Mouse (Mus musculus) midbrain, postnatal 0 days (tissue): ENCODE measurements around the gene Ankmy2. TPM values are rescaled to one million over a fixed set of nuclear protein-coding genes. Genes with fewer than 3 reads are reported as not detected.
"Not testable (repeated sequence)": the region's sequence is repeated elsewhere in the genome, so short reads cannot be mapped to it uniquely, and the experiment has no call there.

Experiments used
- ATAC-seq: fragments of 200-750 bp; cut with Nextera tagmentation; 2 replicates; pipeline ENCODE4 v1.8.0; 2017; ENCODE audit warnings: moderate number of reproducible peaks, mild to moderate bottlenecking, moderate TSS enrichment, moderate library complexity; ENCODE audit not compliant: low FRiP score
- DNase-seq: peaks from one replicate; pipeline ENCODE4 v3.0.0-alpha.2; 2015; ENCODE audit warnings: low spot score
- H3K27ac ChIP-seq: fragments of 300-500 bp; sonication (generic); 2 replicates; pipeline ENCODE4 v1.5.1; 2014; ENCODE audit warnings: low read depth, mild to moderate bottlenecking, low read length, mixed read lengths
- H3K27me3 ChIP-seq: fragments of 300-500 bp; sonication (generic); 2 replicates; pipeline ENCODE4 v1.6.1; 2014; ENCODE audit warnings: low read length, control low read depth, mixed read lengths; ENCODE audit not compliant: insufficient read depth
- H3K36me3 ChIP-seq: fragments of 300-500 bp; sonication (generic); 2 replicates; pipeline ENCODE4 v1.6.1; 2014; ENCODE audit warnings: low read length, control low read depth, mixed read lengths; ENCODE audit not compliant: insufficient read depth
- H3K4me1 ChIP-seq: fragments of 300-500 bp; sonication (generic); 2 replicates; pipeline ENCODE4 v1.6.1; 2014; ENCODE audit warnings: mild to moderate bottlenecking, control low read depth, antibody characterized with exemption, low read length, mixed read lengths; ENCODE audit not compliant: insufficient read depth
- H3K4me2 ChIP-seq: fragments of 300-500 bp; sonication (generic); 2 replicates; pipeline ENCODE4 v1.6.1; 2014; ENCODE audit warnings: low read depth, mild to moderate bottlenecking, low read length, mixed read lengths; ENCODE audit not compliant: poor library complexity, severe bottlenecking
- H3K4me3 ChIP-seq: fragments of 300-500 bp; sonication (generic); 2 replicates; pipeline ENCODE4 v1.5.1; 2014; ENCODE audit warnings: low read depth, mild to moderate bottlenecking, low read length, moderate library complexity
- H3K9ac ChIP-seq: fragments of 300-500 bp; sonication (generic); replicated peaks from 2 replicates; pipeline ENCODE4 v1.6.1; 2014; ENCODE audit warnings: mild to moderate bottlenecking, low read length, moderate library complexity, mixed read lengths; ENCODE audit not compliant: poor library complexity, severe bottlenecking
- H3K9me3 ChIP-seq: fragments of 300-500 bp; sonication (generic); 2 replicates; pipeline ENCODE4 v1.6.1; 2016; ENCODE audit warnings: low read length, control low read depth
- CTCF ChIP-seq: IDR thresholded peaks from 2 replicates; pipeline ENCODE4 v1.5.1; 2016; ENCODE audit warnings: antibody characterized with exemption, mild to moderate bottlenecking
- WGBS: fragments of 180-500 bp; shearing (Covaris S2); extraction: QIAGEN DNeasy Blood & Tissue Kit; methylation state at CpG from one replicate; pipeline ENCODE4 v1.1.7; 2014; 5-methylcytosine and 5-hydroxymethylcytosine counted together
- polyA plus RNA-seq: library from polyadenylated mRNA; unstranded; fragments of >200 nt; fragmentation: Nextera tagmentation; extraction: Ambion mirVana; gene quantifications from 2 replicates; pipeline ENCODE4 v1.2.1, GENCODE M21; 2015
- total RNA-seq: library from RNA; depleted of rRNA; stranded (reverse); fragments of >200 nt; gene quantifications from 2 replicates; pipeline ENCODE4 v1.2.3, GENCODE M21; 2014

Ankmy2 gene
- total and polyA plus RNA-seq, 2 experiments from 2014 or later: 64.6 to 88.5 TPM

GRCm38 (mm10) chr12:36190343-36190742 is 33.4 kb downstream of the Ankmy2 start:
- H3K9me3 ChIP-seq: no peaks in the 10 kb centered on the region
- H3K4me2 ChIP-seq: no peak overlapping the region
- no peak for TF ChIP-seq CTCF
- no peaks in the 10 kb centered on the region for H3K4me1 ChIP-seq
- H3K27me3 ChIP-seq: no peaks in the 10 kb centered on the region
- no peak overlapping the region for H3K4me3 ChIP-seq
- no peak overlapping the region for H3K27ac ChIP-seq
- ATAC-seq (no peak), DNase-seq (no peak)
- WGBS: 93% methylated on average over 5 of the region's 5 CpGs
- H3K9ac ChIP-seq: no peak overlapping the region
- peaks cover 61% of the 10 kb centered on the region for H3K36me3 ChIP-seq

DNA sequence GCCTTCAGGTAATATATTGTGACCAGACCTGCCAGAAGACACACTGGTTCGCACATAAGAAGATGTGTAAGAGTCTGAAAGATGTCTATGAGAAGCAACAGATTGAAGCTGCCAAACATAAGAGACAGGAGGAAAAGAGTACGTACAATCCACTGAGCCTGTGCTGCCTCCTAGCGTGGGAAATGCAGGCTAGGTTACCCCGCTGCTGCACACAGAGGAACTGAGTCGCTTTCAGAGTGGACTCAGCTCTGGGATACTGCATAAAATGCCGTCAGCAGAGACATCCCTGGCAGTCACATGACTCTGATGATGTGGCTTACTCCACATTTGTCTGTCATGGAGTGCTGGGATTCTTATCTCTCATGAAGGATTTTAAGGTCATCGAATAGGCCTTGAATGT is 38.1 kb downstream of the Ankmy2 start:
- DNase-seq (no peak), ATAC-seq (no peak)
- Histone ChIP-seq H3K36me3 (peaks cover 67% of the 10 kb centered on the region), H3K27me3 (no peaks in the 10 kb centered on the region), H3K9me3 (no peaks in the 10 kb centered on the region), H3K27ac (no peak overlapping the region), H3K4me2 (no peak overlapping the region), H3K4me1 (no peaks in the 10 kb centered on the region), H3K4me3 (no peak overlapping the region), H3K9ac (no peak overlapping the region)
- no peak for TF ChIP-seq CTCF
- 93% methylated on average over 7 of the region's 7 CpGs for WGBS

DNA sequence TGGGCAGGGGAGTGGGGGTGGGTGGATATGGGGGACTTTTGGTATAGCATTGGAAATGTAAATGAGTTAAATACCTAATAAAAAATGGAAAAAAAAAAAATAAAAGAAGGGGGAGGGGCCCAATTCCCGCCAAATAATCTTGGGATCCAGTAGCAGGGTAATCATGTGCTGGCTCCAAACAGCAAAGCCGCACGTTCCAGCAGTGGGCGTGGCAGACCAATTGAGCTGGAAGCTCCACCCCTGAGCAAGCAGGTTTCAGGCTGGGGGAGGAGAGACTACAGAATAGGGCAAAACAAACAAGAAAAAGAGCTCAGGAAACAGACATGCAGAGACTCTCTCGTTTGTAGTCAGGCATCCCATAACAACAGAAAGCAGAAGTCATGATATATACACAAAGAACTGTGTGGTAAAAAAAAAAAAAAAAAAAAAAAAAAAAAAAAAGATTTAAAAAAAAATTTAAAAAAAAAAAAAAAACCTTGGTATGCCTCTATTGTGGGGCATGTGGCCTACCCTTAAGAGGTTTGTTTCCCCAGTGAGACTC is 48.7 kb downstream of the Ankmy2 start:
- not testable (repeated sequence) for H3K4me2 ChIP-seq, H3K4me1 ChIP-seq, H3K9me3 ChIP-seq, DNase-seq, H3K27me3 ChIP-seq, H3K9ac ChIP-seq, H3K36me3 ChIP-seq, H3K4me3 ChIP-seq, ATAC-seq, H3K27ac ChIP-seq
- WGBS: 51% methylated on average over 5 of the region's 5 CpGs

GRCm38 (mm10) chr12:36207072-36207799 is 50.3 kb downstream of the Ankmy2 start:
- ATAC-seq: peak; percentile 92
- H3K9me3 ChIP-seq: no peaks in the 10 kb centered on the region
- no peak for TF ChIP-seq CTCF
- peak; percentile 92 for DNase-seq
- no peaks in the 10 kb centered on the region for H3K4me1 ChIP-seq
- H3K9ac ChIP-seq: peak overlapping the region; percentile 19; the same call in 1 of the 2 replicates
- no peaks in the 10 kb centered on the region for H3K27me3 ChIP-seq
- H3K4me2 ChIP-seq: peak overlapping the region; percentile 37
- WGBS: 42% methylated on average over 9 of the region's 9 CpGs
- H3K36me3 ChIP-seq: no peaks in the 10 kb centered on the region
- H3K27ac ChIP-seq: peak overlapping the region; percentile 4; the same call in 1 of the 2 replicates
- peak overlapping the region; percentile 24; the same call in 1 of the 2 replicates for H3K4me3 ChIP-seq

GRCm38 (mm10) chr12:36207800-36208148 is 50.9 kb downstream of the Ankmy2 start:
- Histone ChIP-seq H3K27me3 (no peaks in the 10 kb centered on the region), H3K4me1 (no peaks in the 10 kb centered on the region), H3K9ac (peak overlapping the region; percentile 19; the same call in 1 of the 2 replicates), H3K4me3 (peak overlapping the region; percentile 24; the same call in 1 of the 2 replicates), H3K4me2 (peak overlapping the region; percentile 37), H3K36me3 (no peaks in the 10 kb centered on the region), H3K9me3 (no peaks in the 10 kb centered on the region), H3K27ac (peak overlapping the region; percentile 4; the same call in 1 of the 2 replicates)
- DNase-seq (peak; percentile 24), ATAC-seq (peak; percentile 25; the same call in 1 of the 2 replicates)
- WGBS: 44% methylated on average over 7 of the region's 7 CpGs
- no peak for TF ChIP-seq CTCF

DNA sequence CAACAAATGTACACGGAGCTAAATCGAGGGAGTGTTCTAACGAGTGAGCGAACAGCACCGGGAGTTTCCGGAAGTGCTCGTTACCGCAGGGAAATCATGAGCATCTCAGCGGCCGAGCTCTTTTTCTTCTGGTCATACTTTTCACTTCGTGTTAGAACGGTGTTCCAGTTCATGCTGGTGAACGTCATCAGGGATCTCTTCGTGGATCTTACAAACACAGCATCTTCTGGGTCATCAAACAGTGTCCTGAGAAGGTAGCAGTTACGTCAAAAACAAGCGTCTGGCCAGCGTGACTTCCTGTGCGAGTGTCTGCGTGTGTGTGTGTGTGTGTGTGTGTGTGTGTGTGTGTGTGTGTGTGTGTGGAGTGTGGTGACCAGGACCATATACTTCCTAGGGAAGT is 51.5 kb downstream of the Ankmy2 start:
- H3K9ac ChIP-seq: no peak overlapping the region
- no peaks in the 10 kb centered on the region for H3K9me3 ChIP-seq
- peak overlapping the region; percentile 24; the same call in 1 of the 2 replicates for H3K4me3 ChIP-seq
- peak; percentile 30 for DNase-seq
- no peak for TF ChIP-seq CTCF
- no peak for ATAC-seq
- H3K36me3 ChIP-seq: no peaks in the 10 kb centered on the region
- no peaks in the 10 kb centered on the region for H3K4me1 ChIP-seq
- 54% methylated on average over 19 of the region's 19 CpGs for WGBS
- H3K4me2 ChIP-seq: peak overlapping the region; percentile 37
- no peaks in the 10 kb centered on the region for H3K27me3 ChIP-seq
- no peak overlapping the region for H3K27ac ChIP-seq
